Mouse (Mus musculus): ENCODE measurements around the gene Wdr43.
A peak's percentile ranks its signal among the peaks of the same experiment; 100 is the strongest.
"Not testable (repeated sequence)": the region's sequence is repeated elsewhere in the genome, so short reads cannot be mapped to it uniquely, and the experiment has no call there.

The Wdr43 gene

GRCm38 (mm10) chr17:71615638-71616318 is at the start of gene Wdr43:
Gene Wdr43 (plus strand): TSS chr17:71615895.
- DNase-seq (ENCODE audit: low spot score), result peak; percentile 94

GRCm38 (mm10) chr17:71579176-71579705 is 36.5 kb upstream of the Wdr43 start:
- DNase-seq (ENCODE audit: low spot score), result no peak

- no peak for DNase-seq (ENCODE audit: low spot score)
Measured at GRCm38 (mm10) chr17:71597881-71598658, 17.6 kb upstream of the Wdr43 start.

- peak; percentile 75 for DNase-seq (ENCODE audit: low spot score)
Measured at GRCm38 (mm10) chr17:71598659-71599554, 16.8 kb upstream of the Wdr43 start.

- peak; percentile 27 for DNase-seq (ENCODE audit: low spot score)
Measured at GRCm38 (mm10) chr17:71616319-71617032, 781 bp downstream of the Wdr43 start.

- no peak for DNase-seq (ENCODE audit: low spot score)
Measured at GRCm38 (mm10) chr17:71617033-71617362, 1.3 kb downstream of the Wdr43 start.

- no peak for DNase-seq (ENCODE audit: low spot score)
Measured at GRCm38 (mm10) chr17:71617974-71618373, 2.3 kb downstream of the Wdr43 start.

GRCm38 (mm10) chr17:71631806-71632205 is 16.1 kb downstream of the Wdr43 start:
- no peak for DNase-seq (ENCODE audit: low spot score)

GRCm38 (mm10) chr17:71633350-71633749 is 17.7 kb downstream of the Wdr43 start:
- no peak for DNase-seq (ENCODE audit: low spot score)

GRCm38 (mm10) chr17:71636786-71637185 is 21.1 kb downstream of the Wdr43 start:
- DNase-seq (ENCODE audit: low spot score), result no peak

- no peak for DNase-seq (ENCODE audit: low spot score)
Measured at GRCm38 (mm10) chr17:71637750-71638265, 22.1 kb downstream of the Wdr43 start.

GRCm38 (mm10) chr17:71639056-71639455 is 23.4 kb downstream of the Wdr43 start:
- DNase-seq (ENCODE audit: low spot score), result not testable (repeated sequence)

- DNase-seq (ENCODE audit: low spot score), result no peak
Measured at GRCm38 (mm10) chr17:71640421-71641085, 24.9 kb downstream of the Wdr43 start.

GRCm38 (mm10) chr17:71642190-71642589 is 26.5 kb downstream of the Wdr43 start:
- DNase-seq (ENCODE audit: low spot score), result no peak

- no peak for DNase-seq (ENCODE audit: low spot score)
Measured at GRCm38 (mm10) chr17:71650011-71650410, 34.3 kb downstream of the Wdr43 start.

GRCm38 (mm10) chr17:71652495-71652894 is 36.8 kb downstream of the Wdr43 start:
- no peak for DNase-seq (ENCODE audit: low spot score)

GRCm38 (mm10) chr17:71652934-71653333 is 37.2 kb downstream of the Wdr43 start:
- DNase-seq (ENCODE audit: low spot score), result peak; percentile 22

- no peak for DNase-seq (ENCODE audit: low spot score)
Measured at GRCm38 (mm10) chr17:71657521-71657920, 41.8 kb downstream of the Wdr43 start.

- no peak for DNase-seq (ENCODE audit: low spot score)
Measured at GRCm38 (mm10) chr17:71658666-71659065, 43.0 kb downstream of the Wdr43 start.

GRCm38 (mm10) chr17:71660390-71660789 is 44.7 kb downstream of the Wdr43 start:
- DNase-seq (ENCODE audit: low spot score), result no peak

GRCm38 (mm10) chr17:71662751-71663250 is 47.1 kb downstream of the Wdr43 start:
- DNase-seq (ENCODE audit: low spot score), result peak; percentile 55
